Mouse (Mus musculus) embryonic facial prominence, embryonic 11.5 days (tissue): ENCODE measurements around the gene Mthfd1l. TPM values are rescaled to one million over a fixed set of nuclear protein-coding genes. Genes with fewer than 3 reads are reported as not detected.
A peak's percentile ranks its signal among the peaks of the same experiment; 100 is the strongest.

Experiments
- ATAC-seq: fragments of 200-750 bp; cut with Nextera tagmentation; replicated peaks from 2 replicates; pipeline ENCODE4 v1.8.0; 2017; ENCODE audit warnings: low read depth; ENCODE audit not compliant: insufficient number of reproducible peaks, low FRiP score, low TSS enrichment
- DNase-seq: peaks from one replicate; pipeline ENCODE4 v3.0.0-alpha.2; 2015; ENCODE audit warnings: low spot score
- H3K27ac ChIP-seq: fragments of 300-500 bp; sonication (generic); replicated peaks from 2 replicates; pipeline ENCODE4 v1.5.1; 2014; ENCODE audit warnings: mild to moderate bottlenecking, low read depth, low read length, control low read depth
- H3K27me3 ChIP-seq: fragments of 300-500 bp; sonication (generic); 2 replicates; pipeline ENCODE4 v1.6.1; 2014; ENCODE audit warnings: mild to moderate bottlenecking, low read length, moderate library complexity, mixed read lengths; ENCODE audit not compliant: control insufficient read depth, insufficient read depth
- H3K36me3 ChIP-seq: fragments of 300-500 bp; sonication (generic); replicated peaks from 2 replicates; pipeline ENCODE4 v1.6.1; 2014; ENCODE audit warnings: low read depth, mild to moderate bottlenecking, low read length, moderate library complexity, mixed read lengths; ENCODE audit not compliant: control insufficient read depth, insufficient read depth
- H3K4me1 ChIP-seq: fragments of 300-500 bp; sonication (generic); 2 replicates; pipeline ENCODE4 v1.6.1; 2014; ENCODE audit warnings: low read length, mixed read lengths; ENCODE audit not compliant: control insufficient read depth, insufficient read depth
- H3K4me2 ChIP-seq: fragments of 300-500 bp; sonication (generic); 2 replicates; pipeline ENCODE4 v1.6.1; 2014; ENCODE audit warnings: low read depth, mild to moderate bottlenecking, control low read depth, low read length, moderate library complexity
- H3K4me3 ChIP-seq: fragments of 300-500 bp; sonication (generic); 2 replicates; pipeline ENCODE4 v1.5.1; 2014; ENCODE audit warnings: low read depth, low read length, control low read depth
- H3K9ac ChIP-seq: fragments of 300-500 bp; sonication (generic); replicated peaks from 2 replicates; pipeline ENCODE4 v1.6.1; 2014; ENCODE audit warnings: mild to moderate bottlenecking, control low read depth, low read length
- H3K9me3 ChIP-seq: fragments of 300-500 bp; sonication (generic); replicated peaks from 2 replicates; pipeline ENCODE4 v1.6.1; 2016; ENCODE audit warnings: mild to moderate bottlenecking, low read length, inconsistent platforms, mixed read lengths; ENCODE audit not compliant: control insufficient read depth
- WGBS: fragments of 180-500 bp; shearing (Covaris S2); extraction: QIAGEN DNeasy Blood & Tissue Kit; methylation state at CpG from one replicate; pipeline ENCODE4 v1.1.7; 2014; 5-methylcytosine and 5-hydroxymethylcytosine counted together
- polyA plus RNA-seq: library from polyadenylated mRNA; unstranded; fragments of >200 nt; fragmentation: Nextera tagmentation; extraction: Ambion mirVana; gene quantifications from 2 replicates; pipeline ENCODE4 v1.2.1, GENCODE M21; 2014

Gene Mthfd1l
- polyA plus RNA-seq, 1 experiment from 2014 or later: 13.6 TPM

DNA sequence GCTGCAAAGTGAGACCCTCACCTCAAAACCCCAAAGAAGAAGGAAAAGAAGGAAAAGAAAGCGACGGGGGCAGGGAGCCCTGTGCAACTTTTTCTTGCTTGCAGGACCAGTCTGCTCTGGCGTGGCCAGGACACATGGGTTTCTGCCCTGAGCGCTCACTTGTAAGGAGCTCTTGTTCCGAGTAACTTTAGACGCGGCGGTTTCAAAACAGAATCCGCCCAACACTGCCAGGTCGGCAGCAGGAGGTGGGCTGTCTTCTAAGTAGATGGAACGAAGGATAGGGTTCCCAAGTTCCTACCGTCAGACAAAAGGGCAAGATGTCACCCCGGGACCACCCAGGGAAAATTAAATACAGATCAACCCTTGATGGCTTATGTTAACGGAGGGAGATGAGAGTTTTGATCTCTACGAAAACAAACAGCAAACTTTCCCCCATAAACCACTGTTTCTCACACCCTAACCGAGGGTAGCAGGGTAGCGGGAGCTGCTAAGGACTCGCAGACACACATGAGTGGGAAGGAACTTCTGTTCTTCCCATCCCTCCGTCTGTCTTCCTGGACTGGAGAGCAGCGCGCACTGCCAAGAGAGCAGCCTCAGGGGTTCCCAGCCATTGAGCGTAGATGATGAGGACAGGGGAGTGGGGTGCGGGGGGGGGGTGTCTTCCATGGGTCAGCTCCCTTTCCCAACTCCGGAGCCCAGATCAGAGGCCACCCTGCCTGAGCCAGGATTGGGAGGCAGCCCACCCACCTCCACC lies 237.6 kb downstream of the Mthfd1l start:
- Histone ChIP-seq H3K27me3 (no peaks in the 10 kb centered on the region), H3K4me3 (no peak overlapping the region), H3K4me2 (peak overlapping the region; percentile 32), H3K4me1 (no peaks in the 10 kb centered on the region), H3K9me3 (no peaks in the 10 kb centered on the region), H3K27ac (no peak overlapping the region), H3K9ac (no peak overlapping the region), H3K36me3 (no peaks in the 10 kb centered on the region)
- ATAC-seq (peak; percentile 52; the same call in 1 of the 2 replicates), DNase-seq (peak; percentile 77)
- 13% methylated on average over 24 of the region's 24 CpGs for WGBS

DNA sequence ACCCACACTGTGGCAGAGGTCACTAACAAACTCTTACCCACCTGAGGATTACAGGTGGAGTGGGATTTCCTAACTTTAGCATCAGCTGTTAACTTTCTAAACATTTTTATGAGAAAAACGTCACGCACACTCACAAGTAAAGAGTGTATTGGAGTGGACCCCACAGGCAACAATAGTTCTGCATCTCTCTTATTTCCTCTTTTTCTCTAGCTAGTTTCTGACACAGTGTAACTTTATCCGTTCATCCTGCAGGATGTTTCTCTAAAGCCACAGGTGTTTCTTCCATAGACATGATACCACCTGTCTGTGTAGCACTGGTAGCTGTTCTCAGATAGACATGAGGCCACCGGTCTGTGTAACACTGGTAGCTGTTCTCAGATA lies 238.1 kb downstream of the Mthfd1l start:
- Histone ChIP-seq H3K4me2 (peak overlapping the region; percentile 32; the same call in 1 of the 2 replicates), H3K27me3 (no peaks in the 10 kb centered on the region), H3K4me1 (no peaks in the 10 kb centered on the region), H3K27ac (no peak overlapping the region), H3K36me3 (no peaks in the 10 kb centered on the region), H3K9ac (no peak overlapping the region), H3K9me3 (no peaks in the 10 kb centered on the region), H3K4me3 (no peak overlapping the region)
- DNase-seq: no peak
- no peak for ATAC-seq
- WGBS: 52% methylated on average over 4 of the region's 4 CpGs

Other genes starting within 250 kb of the Mthfd1l start
- 16.2 and 19.9 TPM in 2 replicates for gene Plekhg1, start 232.8 kb upstream of the Mthfd1l start, polyA plus RNA-seq